Mouse (Mus musculus): ENCODE measurements around the gene Ppp1r1a. TPM values are rescaled to one million over a fixed set of nuclear protein-coding genes. Genes with fewer than 3 reads are reported as not detected.

Gene Ppp1r1a
- total RNA-seq, 2 experiments from 2014 or later = 12.8 to 13.8 TPM

DNA sequence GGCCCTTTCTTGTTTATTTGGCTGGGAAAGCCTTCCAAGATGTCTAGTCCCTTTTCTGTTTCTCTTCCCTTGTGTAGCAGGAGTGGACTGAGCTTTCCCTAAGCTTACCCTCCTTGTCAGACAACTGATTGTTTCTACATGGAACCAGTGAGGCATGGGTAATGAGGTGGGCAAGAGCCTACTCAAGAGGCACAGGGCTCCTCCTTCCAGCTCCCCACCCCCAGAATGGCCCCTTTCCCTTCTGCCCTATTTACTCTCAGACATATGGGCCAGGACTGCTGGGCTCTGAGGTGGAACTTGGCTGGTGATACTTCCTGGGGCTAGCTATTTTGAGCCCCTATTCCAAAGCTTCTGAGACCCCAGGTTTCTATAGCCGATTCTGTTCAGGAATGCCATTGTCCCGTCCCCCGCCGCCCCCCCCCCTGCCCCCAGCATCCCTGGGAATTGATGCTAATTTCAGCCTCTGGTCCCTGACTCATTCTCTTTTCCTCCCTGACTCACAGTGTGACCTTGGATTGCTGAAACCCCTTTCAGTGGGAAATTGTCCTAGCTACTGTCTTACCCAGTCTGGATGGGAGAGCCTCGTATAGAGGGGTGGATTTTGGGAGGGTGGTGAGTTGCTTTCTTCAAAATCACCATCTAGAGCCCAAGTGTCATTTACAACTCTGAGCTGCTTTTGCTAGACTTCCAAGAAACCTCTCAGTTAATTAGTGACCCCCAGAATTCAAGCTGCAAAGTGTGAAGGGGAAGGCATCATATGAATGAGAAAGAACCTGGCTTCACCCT lies 19.0 kb downstream of the Ppp1r1a start:
- no peak for DNase-seq (ENCODE audit: low spot score in 2 of 2)

DNA sequence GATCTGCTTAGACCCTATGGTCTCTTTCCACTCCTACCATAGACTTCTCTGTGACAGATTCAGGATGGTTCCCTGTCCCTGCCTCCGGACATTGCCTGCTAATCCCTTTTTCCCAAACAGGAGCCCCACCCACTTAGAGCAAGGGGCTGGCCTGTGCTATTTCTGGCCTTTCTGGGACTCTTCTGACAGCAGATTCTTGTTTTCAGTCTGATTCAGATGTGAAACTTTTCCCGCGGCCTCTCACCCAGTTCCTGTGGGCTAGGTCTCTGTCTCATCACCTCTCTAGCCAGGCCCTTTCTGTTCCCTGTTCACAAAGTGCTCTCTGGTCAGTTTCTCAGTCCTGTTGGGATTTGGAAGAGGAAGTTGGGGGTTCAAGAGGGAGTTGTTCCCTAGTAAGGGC lies 22.9 kb downstream of the Ppp1r1a start:
- DNase-seq (ENCODE audit: low spot score in 2 of 2) = no peak

DNA sequence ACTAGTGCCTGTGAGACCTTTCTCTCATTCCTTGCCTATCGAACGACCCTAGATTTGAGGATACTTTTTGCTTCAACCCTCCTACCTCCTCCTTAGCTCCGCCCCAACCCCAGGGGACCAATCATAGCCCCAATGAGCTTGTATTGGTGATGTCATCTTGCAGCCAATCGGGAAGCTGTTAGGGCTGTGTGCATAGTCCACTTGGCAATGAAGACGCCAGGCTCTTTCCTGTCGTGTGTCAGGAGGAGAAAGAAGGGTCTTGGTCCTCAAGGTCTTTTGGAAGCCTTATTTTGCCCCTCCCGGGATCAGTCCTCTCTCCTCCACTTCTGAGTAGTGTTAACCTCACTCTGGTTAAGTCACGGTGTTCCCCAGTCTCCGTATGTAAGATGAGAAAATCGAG lies 23.7 kb downstream of the Ppp1r1a start:
- peak in 1 of 2 experiments; percentile 20 for DNase-seq (ENCODE audit: low spot score in 2 of 2)

DNA sequence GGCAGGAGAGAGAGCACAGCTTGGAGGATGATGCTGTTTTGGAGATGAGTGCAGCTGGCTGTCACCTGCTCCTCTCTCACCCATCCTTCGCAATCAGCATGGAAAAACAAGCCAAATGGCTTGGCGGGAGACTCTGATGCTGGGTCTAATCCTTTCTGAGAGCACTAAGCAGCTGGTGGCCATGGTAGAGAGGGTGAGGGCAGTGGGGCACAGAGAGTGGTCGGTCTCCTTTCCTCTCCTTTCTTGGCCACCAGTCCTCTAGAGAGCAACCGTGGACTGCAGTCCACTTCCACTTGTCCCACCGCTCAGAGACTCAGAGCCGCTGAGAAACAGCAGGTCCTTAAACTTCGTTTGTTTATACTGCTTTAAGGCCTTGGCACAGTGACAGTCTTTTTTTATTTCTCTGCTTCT lies 24.2 kb downstream of the Ppp1r1a start:
- DNase-seq (ENCODE audit: low spot score in 2 of 2) = no peak

DNA sequence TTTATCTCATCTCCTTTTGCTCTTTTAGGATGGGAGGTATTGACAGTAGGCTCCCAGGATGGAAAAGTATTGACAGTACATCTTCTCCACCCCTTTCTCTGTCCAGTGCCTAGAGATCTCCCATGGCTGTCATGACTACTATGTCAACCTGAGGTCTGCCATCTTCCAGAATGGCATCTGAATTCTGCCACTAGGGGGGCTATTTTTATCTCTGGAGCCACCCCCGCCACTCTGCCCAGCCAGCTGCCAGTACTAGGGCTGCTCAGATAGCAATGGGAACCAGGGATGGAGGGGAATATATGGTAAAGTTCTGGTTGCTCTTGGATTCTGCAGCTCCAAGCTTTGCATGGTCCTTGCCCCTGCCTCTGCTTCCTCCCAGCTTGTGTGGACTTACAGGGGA lies 26.2 kb downstream of the Ppp1r1a start:
- no peak for DNase-seq (ENCODE audit: low spot score in 2 of 2)

DNA sequence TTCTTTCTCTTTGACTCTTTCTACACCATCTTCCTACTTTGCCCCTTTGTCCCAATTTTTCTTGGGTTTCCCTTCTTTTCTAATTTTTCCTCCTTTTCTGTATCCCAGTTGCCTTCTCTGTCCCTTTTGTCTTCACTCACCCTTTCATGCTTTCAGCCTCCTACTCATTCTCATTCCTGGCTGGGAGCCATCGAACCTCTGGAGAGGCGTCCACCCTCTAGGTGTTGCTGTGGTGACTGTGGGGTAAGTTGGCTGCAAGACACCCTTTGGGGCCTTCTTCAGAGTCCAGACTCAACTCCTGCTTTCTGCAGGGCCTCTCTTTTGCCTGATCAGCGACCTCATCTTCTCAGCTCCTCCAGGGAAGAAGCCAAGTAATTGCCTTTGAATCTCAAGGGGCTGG lies 28.5 kb downstream of the Ppp1r1a start:
- no peak for DNase-seq (ENCODE audit: low spot score in 2 of 2)

DNA sequence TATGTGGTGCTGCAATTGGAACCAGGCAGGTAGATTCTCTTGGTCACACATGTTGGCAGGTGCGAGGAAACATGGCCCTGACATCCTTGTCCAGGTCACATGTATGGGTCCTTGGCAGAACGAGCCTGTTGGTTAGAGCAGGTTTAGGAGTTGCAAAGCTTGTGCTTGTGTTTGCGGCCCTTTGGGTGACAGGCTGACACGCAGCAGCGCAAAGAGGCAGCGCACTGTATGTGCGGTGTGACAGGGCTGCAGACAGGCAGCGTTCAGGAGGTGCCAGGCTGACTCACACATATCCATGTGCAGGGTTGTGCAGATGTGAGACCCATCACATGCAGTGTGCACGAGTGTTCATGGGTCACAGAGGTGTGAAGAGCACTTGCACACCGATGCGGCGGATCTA lies 34.1 kb downstream of the Ppp1r1a start:
- DNase-seq (ENCODE audit: low spot score in 2 of 2) = no peak

DNA sequence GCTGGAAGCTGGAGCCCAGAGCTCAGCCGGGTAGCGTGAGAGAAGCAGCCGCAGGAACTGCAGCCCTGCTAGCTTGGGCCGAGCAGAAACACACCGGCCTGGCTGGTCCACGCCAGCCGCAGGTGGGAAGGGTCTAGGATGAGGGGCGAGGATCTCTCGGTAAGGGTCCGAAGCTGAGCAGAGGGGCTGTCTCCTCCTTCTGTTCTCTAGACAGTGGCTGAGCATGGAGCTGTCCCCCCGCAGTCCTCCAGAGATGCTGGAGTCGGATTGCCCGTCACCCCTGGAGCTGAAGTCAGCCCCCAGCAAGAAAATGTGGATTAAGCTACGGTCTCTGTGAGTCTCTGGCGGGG lies 34.6 kb downstream of the Ppp1r1a start:
- DNase-seq (ENCODE audit: low spot score in 2 of 2) = no peak

DNA sequence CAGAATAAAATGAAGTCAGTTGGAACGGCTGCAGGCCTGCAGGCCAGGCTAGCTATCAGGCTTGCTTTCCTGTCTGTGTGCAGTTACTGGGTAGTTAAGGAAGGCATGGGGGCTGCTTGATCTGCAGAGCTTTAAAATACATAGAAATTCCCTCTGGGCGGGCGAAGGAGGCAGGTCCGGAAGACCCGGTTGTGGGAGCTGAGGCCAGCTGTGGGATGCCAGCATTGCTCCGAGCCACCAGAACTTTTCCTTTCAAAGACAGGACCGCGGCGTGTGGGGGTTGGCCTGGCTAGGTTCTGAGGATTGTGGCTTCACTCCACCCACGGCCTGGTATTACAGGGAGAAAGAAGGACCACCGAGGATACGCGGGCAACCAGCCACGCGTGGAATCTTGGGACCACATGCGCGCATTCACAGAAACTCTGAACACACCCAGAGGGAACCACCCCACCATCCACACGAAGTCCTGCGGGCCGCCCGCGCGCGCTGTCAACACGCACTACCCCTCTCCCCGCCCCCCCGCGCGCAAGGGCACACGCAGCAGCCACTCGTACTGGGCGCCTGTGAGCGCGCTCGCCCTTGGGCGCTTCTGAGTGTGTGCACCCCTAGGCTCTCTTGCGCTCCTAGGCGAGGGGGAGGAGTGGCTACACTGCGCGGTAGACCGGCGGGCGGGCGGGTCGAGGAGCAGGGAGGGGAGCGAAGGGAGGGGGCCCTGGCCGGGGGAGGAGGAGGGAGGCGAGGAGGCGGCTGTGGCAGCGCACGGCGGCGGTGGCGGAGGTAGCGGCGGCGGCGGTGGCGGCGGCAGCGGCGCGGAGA lies 35.2 kb downstream of the Ppp1r1a start, which contains the start of gene Pde1b:
Gene Pde1b (plus strand): TSS at position 600 of the 816 bp plus-strand sequence.
- DNase-seq (ENCODE audit: low spot score in 2 of 2) = peak; percentile 8 to 21

DNA sequence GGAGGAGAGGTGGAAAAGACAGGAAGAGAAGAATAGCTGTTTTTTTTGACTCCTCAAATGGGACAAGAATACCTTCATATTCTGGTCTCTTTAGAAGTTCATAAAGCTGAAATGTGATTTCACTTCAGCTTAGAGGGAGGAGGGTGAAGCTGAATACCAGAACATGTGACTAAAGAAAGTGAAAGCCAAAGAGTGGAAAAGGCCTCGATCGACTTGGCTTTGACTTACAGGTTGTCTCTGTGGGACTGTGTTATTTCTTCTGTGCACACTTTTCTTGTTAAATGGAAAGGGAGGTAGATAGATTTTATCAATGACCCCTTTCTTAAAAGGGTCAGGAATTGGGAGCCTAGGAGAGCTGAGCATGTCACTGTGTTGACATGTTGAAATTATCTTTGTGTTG lies 36.6 kb downstream of the Ppp1r1a start:
- no peak for DNase-seq (ENCODE audit: low spot score in 2 of 2)

DNA sequence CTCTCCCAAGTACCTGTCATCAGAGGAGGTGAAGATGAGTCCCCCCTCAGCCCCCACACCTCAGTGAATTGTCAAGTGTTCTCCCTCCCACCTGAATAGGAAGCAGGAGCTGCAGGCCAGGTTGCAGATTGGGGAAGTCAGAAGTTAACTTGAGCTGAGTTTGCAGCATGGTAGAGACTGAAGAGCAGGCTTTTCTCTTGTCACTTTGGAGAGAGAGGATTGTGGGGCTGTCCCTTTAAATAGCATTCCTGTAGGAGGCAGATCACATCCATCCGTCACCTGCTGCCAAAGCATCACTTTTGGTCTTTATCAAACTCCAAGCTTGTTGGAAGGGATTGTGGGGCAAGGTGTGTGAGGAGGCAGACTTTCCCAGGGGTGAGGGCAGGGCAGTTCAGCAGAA lies 37.1 kb downstream of the Ppp1r1a start:
- DNase-seq (ENCODE audit: low spot score in 2 of 2) = no peak

DNA sequence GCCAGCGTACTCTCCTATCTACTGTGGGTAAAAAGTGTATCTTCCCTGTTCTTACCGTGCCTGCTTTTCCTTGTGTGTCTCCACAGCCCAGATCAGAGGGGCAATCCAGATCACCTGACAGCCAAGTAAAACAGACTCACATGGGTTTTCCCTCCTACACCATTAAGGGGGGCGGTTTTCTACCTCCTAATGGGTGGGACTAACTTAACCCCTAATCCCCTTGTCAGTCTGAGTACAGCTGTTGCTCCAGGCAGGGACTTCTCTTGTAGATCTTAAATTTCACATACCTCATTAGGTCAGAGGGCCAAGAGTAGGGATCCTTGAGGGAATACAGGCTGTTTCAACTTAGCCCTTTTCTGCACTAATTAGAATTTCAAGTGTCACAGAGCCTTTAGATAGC lies 39.6 kb downstream of the Ppp1r1a start:
- no peak for DNase-seq (ENCODE audit: low spot score in 2 of 2)

DNA sequence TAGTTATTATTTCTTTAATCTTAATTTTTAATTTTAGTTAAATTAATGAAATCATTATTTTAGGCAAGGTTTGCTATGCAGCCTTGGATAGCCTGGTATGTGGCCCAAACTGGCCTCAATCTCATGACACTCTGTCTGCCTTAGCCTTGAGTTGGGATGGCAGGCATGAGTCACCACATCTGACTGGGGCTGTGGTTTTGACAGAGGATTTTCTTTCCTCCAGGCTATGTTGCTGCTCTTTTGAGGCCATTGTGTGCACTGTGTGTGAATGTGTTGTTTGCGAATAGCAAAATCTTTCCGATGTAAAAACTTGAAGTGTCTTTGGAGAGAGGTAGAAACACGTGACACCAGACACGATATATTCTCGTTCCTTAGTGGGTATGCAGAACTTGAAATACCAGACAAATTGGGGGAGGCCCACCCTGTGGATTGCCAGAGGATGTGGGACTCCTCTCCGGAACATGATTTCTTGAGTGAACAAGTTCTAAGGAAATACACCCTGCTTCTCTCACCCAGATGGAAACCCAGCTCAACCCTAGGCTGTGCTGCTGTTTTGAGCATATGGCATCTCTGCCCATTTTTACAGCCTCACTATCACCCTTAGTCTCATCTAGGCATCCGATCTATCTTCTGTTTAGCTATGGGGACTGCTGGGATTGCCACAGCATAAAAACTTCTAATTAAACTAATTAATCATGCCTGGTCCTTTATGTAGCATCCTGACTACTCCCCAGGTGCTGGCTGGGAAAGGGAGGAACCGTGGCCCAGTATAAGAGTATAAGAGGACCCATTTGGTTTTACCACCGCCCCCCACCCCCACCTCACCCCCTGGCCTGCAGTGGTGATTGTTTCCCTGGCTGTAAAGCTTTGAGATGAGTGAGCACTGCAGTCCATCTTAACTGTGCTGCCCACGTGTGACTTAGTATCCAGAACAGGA lies 41.3 kb downstream of the Ppp1r1a start:
- DNase-seq (ENCODE audit: low spot score in 2 of 2) = no peak

DNA sequence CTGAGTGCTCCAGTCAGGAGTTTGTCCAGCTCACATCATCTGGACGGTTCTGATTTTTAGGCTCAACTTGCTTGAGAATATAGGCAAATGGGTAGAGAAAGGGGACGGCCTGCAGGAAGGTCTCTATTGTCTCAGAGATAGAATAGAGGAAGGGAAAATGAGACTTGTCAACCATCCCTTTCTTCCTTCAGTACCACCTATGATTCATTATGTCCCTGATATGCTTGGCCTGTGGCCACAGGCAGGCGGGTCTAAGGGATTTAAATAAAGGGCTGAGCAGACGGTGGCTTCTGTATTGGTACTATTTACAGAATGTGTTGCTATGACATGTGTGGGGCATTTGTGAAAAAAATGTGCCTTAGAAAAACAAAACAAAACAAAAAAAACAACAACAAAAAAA lies 49.5 kb downstream of the Ppp1r1a start:
- DNase-seq (ENCODE audit: low spot score in 2 of 2) = no peak

DNA sequence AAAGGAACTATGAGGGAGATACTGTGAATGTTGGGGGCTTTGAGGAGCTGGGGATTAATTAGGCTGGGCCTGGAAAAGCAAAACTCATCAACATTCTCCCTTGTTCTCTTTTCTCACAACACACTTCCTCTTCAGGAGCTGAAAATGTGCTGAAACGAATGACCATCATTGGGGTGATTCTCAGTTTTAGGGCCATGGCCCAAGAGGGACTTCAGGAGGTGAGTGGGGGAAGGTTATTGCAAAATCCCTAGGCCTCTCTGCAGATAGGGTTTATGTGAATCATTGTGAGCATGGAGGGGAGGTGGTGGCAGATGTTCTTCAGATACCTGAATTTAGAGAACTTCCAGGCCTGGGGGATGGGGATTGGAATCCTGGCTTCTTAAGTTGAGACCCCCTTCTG lies 51.1 kb downstream of the Ppp1r1a start:
- no peak for DNase-seq (ENCODE audit: low spot score in 2 of 2)

DNA sequence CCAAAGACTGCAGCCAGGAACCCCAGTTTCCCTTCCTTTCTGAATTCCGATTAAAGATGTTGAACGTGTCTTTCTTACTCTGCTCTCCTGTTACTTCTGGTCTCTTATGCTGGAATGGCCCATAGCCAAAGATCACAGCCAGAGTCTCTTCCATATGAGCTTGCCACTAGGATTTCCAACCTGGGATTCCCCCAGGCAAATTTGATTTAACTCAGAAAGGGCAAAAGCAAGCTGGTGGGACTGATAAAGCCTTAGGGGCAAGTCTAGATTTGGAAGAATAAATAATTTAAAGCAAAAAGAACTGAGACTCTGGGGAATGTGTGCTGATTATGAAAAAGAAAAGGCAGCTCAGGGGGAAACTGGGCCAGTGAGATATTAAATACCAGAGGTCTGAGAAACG lies 52.7 kb downstream of the Ppp1r1a start:
- DNase-seq (ENCODE audit: low spot score in 2 of 2) = no peak

DNA sequence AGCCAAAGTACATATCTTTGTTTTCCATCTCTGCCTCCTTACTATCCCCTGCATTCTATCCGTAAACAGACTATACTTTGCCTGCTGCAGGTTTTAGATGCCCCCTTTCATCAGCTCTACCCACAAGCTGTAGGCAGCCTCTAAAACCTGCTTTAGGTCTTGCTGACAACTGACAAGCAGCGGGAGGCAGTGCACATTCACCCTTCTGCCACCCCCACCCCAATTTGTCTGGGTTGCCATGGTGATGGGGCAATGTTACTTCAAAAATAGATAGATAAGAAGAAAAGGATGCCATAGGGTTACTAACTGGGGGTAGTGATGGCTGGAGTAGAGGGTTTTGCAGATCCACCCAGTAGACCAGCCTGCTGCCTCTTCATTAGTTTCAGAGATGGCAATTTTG lies 53.3 kb downstream of the Ppp1r1a start:
- no peak for DNase-seq (ENCODE audit: low spot score in 2 of 2)

DNA sequence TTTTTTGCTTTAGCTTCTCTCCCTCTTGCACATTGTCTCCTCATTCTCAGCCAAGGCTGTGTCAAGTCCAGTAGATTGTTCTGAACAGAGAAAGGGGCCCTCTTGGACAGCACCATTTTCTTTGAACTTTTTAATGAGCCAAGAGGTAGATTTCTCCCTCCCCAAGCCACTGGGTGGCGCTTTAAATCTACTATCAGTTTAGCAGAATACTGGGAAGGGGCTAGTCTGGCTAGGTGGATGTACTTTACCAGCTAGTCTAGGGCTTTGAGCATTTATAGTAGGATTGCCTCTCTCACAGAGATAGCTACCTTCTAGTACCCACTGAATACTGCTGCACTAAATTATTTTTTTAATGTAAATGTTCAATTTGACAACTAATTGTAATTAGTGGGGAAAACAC lies 55.3 kb downstream of the Ppp1r1a start:
- no peak for DNase-seq (ENCODE audit: low spot score in 2 of 2)

All from adrenal gland, postnatal 4 days (tissue).